Comparison of ENCODE assay signal across 15 mouse cellular contexts in genomic region chr7:79336362-79336910, GRCm38 (mm10). TPM values are rescaled to one million over a fixed set of nuclear protein-coding genes. Genes with fewer than 3 reads are reported as not detected.
A peak's percentile ranks its signal among the peaks of the same experiment; 100 is the strongest.
DNase-seq lines count a peak whose midpoint lies in the region; ATAC-seq and TF ChIP-seq lines count a peak whose summit lies in the region.
"Had no signal": no experiment of that assay in that cellular context is flagged by ENCODE, and none has a peak within 500 bp of the region (broad histone marks: within the 10 kb centered on the region; RNA-seq: fewer than 3 reads in every experiment).

No protein-coding gene starts in this region.

- 95% methylated on average over 8 of the region's 8 CpGs for WGBS in hindbrain, embryonic 12.5 days

- DNase-seq in layer of hippocampus, adult 9-11 months, result peak; percentile 61
- DNase-seq in layer of hippocampus, postnatal 14 days (ENCODE audit: low spot score in 2 of 2), result no peak
- DNase-seq in urinary bladder, postnatal 36 days (ENCODE audit: low spot score in 2 of 2), result peak; percentile 26 to 29
- no peak for DNase-seq in urinary bladder, adult 2 months (ENCODE audit: low spot score)
- no peak for DNase-seq in gastrocnemius, adult 2 months
- DNase-seq: cerebellum, postnatal 36 days; heart, adult 2 months; thymus, postnatal 25 days had no signal

- no peak overlapping the region for H3K27ac ChIP-seq in gastrocnemius, adult 2 months
- H3K27ac ChIP-seq in hindbrain, embryonic 12.5 days, result no peak overlapping the region
- H3K27ac ChIP-seq: embryonic facial prominence, embryonic 12.5 days; heart, adult 2 months; liver, embryonic 15.5 days had no signal

- peaks cover 3% of the 10 kb centered on the region for H3K79me2 ChIP-seq in myocyte (ENCODE audit: control insufficient read depth, insufficient read depth)

- no peak overlapping the region for H3K4me3 ChIP-seq in myocyte
- no peak overlapping the region for H3K4me3 ChIP-seq in gastrocnemius, adult 2 months
- H3K4me3 ChIP-seq in hindbrain, embryonic 12.5 days, result no peak overlapping the region
- H3K4me3 ChIP-seq: embryonic facial prominence, embryonic 12.5 days; heart, adult 2 months; liver, embryonic 15.5 days had no signal

- H3ac ChIP-seq in myocyte (ENCODE audit: control insufficient read depth, insufficient read length), result no peak overlapping the region

- TF ChIP-seq CTCF in gastrocnemius, adult 2 months (IDR thresholded peaks at IDR 0.05), result no peak

- no peaks in the 10 kb centered on the region for H3K9me3 ChIP-seq in hindbrain, embryonic 12.5 days (replicated peaks)
- H3K9me3 ChIP-seq: embryonic facial prominence, embryonic 12.5 days; liver, embryonic 15.5 days had no signal

- intact Hi-C loops in gastrocnemius, adult 2 months (cut with DNase I), result no loop called here

- H3K4me1 ChIP-seq in hindbrain, embryonic 12.5 days, result no peaks in the 10 kb centered on the region
- H3K4me1 ChIP-seq: embryonic facial prominence, embryonic 12.5 days; liver, embryonic 15.5 days had no signal

- no peak overlapping the region for H3K4me2 ChIP-seq in myocyte (ENCODE audit: low read depth)
- no peak overlapping the region for H3K4me2 ChIP-seq in hindbrain, embryonic 12.5 days (replicated peaks)
- H3K4me2 ChIP-seq: embryonic facial prominence, embryonic 12.5 days; liver, embryonic 15.5 days had no signal

- no peak for ATAC-seq in hindbrain, embryonic 12.5 days (ENCODE audit: low FRiP score)

- no peak overlapping the region for H3K9ac ChIP-seq in hindbrain, embryonic 12.5 days
- H3K9ac ChIP-seq: embryonic facial prominence, embryonic 12.5 days; liver, embryonic 15.5 days had no signal

- H3K36me3 ChIP-seq in myocyte (ENCODE audit: control insufficient read depth, insufficient read depth), result no peaks in the 10 kb centered on the region
- peaks cover 13% of the 10 kb centered on the region; the same call in 1 of the 2 replicates for H3K36me3 ChIP-seq in hindbrain, embryonic 12.5 days

- no peak for TF ChIP-seq POLR2A in myocyte (IDR thresholded peaks at IDR 0.05; ENCODE audit: insufficient read length, low read depth)

- H3K27me3 ChIP-seq in myocyte (ENCODE audit: control insufficient read depth, insufficient read depth, insufficient read length), result no peaks in the 10 kb centered on the region
- H3K27me3 ChIP-seq in hindbrain, embryonic 12.5 days, result no peaks in the 10 kb centered on the region
- H3K27me3 ChIP-seq: embryonic facial prominence, embryonic 12.5 days; liver, embryonic 15.5 days had no signal

TF ChIP-seq in myocyte, 11 proteins besides CTCF, POLR2A, EP300 and RAD21:
- TF ChIP-seq MYOG (IDR thresholded peaks at IDR 0.05; ENCODE audit: control insufficient read depth in 1 of 3, insufficient read depth in 1 of 3, insufficient read length in 2 of 3, low read depth in 2 of 3) (peak; percentile 70 to 87 (median 73)), REST (IDR thresholded peaks at IDR 0.05; ENCODE audit: insufficient read depth, insufficient read length) (no peak), CEBPB (IDR thresholded peaks at IDR 0.05; ENCODE audit: insufficient read depth, poor library complexity, severe bottlenecking) (no peak), TCF3 (IDR thresholded peaks at IDR 0.05; ENCODE audit: insufficient read length, low read depth) (peak; percentile 41), MYOD1 (IDR thresholded peaks at IDR 0.05; ENCODE audit: control insufficient read depth in 1 of 3, insufficient read length in 2 of 3, low read depth in 2 of 3) (peak; percentile 85 to 98 (median 91)), SRF (IDR thresholded peaks at IDR 0.05; ENCODE audit: control insufficient read depth, insufficient read length, low read depth) (no peak), USF1 (IDR thresholded peaks at IDR 0.05; ENCODE audit: low read depth) (no peak), E2F4 (IDR thresholded peaks at IDR 0.05; ENCODE audit: insufficient read depth) (no peak), TCF12 (IDR thresholded peaks at IDR 0.05; ENCODE audit: insufficient read depth, poor library complexity, severe bottlenecking) (peak; percentile 42), MAX (IDR thresholded peaks at IDR 0.05; ENCODE audit: low read depth) (no peak), POLR2AphosphoS2 (IDR thresholded peaks at IDR 0.05; ENCODE audit: insufficient read length, low read depth) (no peak)
TF ChIP-seq in myocyte: peak in this region for 4.

RNA-seq across cellular contexts. Expression of gene Rlbp1, which starts 50.4 kb away (rescaled TPM):
- total RNA-seq in layer of hippocampus, postnatal 14 days (2021), result 10 to 100 TPM; 16.8 to 19.0 TPM
- polyA plus RNA-seq in urinary bladder, adult 2 months (2012; rRNA removed), result 0.08 and 0.13 TPM in 2 replicates
- not detected for polyA plus RNA-seq in myocyte (2012; fragmentation: generic; extraction: Trizol)
- total RNA-seq in gastrocnemius, adult 2 months (2021), result not detected
- polyA plus RNA-seq in hindbrain, embryonic 12.5 days (2016; fragmentation: Nextera tagmentation; extraction: Ambion mirVana), result 4.0 and 4.9 TPM in 2 replicates
- total RNA-seq: gastrocnemius, adult 8-10 months; heart, adult 2 months; hematopoietic stem cell, adult 5-6 weeks; megakaryocyte, adult 5-6 weeks had no signal
- polyA plus RNA-seq: heart, adult 2 months had no signal

RNA-seq across cellular contexts. Expression of gene Fanci, which starts 55.3 kb away (rescaled TPM):
- total RNA-seq in layer of hippocampus, postnatal 14 days (2021), result 1 to 10 TPM in 1 of 2 experiments, under 1 TPM in 1; 0.71 to 1.6 TPM
- 0.80 and 0.99 TPM in 2 replicates for polyA plus RNA-seq in urinary bladder, adult 2 months (2012; rRNA removed)
- 1.6 TPM for polyA plus RNA-seq in myocyte (2012; fragmentation: generic; extraction: Trizol)
- under 1 TPM in 1 of 2 experiments, not detected in 1; 0.08 TPM for total RNA-seq in gastrocnemius, adult 2 months (2021)
- 10.0 and 11.2 TPM in 2 replicates for polyA plus RNA-seq in hindbrain, embryonic 12.5 days (2016; fragmentation: Nextera tagmentation; extraction: Ambion mirVana)
- total RNA-seq: gastrocnemius, adult 8-10 months had no signal

Comparison
In these comparisons a context has a peak if more than half of its experiments do, and no peak if none do; other contexts are left out.
1. DNase-seq: peak in layer of hippocampus, adult 9-11 months (single experiment) and urinary bladder, postnatal 36 days (2 of 2); none in layer of hippocampus, postnatal 14 days (0 of 2), urinary bladder, adult 2 months (single experiment) and gastrocnemius, adult 2 months (single experiment).